Mouse (Mus musculus): Measurements from ENCODE around the gene Pds5b. TPM values are rescaled to one million over a fixed set of nuclear protein-coding genes. Genes with fewer than 3 reads are reported as not detected.
A peak's percentile ranks its signal among the peaks of the same experiment; 100 is the strongest.
"Not testable (repeated sequence)": the region's sequence is repeated elsewhere in the genome, so short reads cannot be mapped to it uniquely, and the experiment has no call there.

Gene Pds5b
- polyA plus RNA-seq, 1 experiment from 2014 or later = 28.5 TPM

GRCm38 (mm10) chr5:150673880-150674621 lies 512 bp downstream of the Pds5b start:
- Histone ChIP-seq H3K4me2 (peak overlapping the region; percentile 74), H3K4me3 (ENCODE audit: low read depth, low read length) (peak overlapping the region; percentile 90), H3K9ac (ENCODE audit: low read depth, low read length) (peak overlapping the region; percentile 96), H3K4me1 (ENCODE audit: control insufficient read depth, insufficient read depth, low read length) (peaks cover 4% of the 10 kb centered on the region), H3K36me3 (ENCODE audit: control insufficient read depth, insufficient read depth, low read length) (no peaks in the 10 kb centered on the region), H3K27ac (ENCODE audit: low read depth, low read length) (peak overlapping the region; percentile 96), H3K27me3 (ENCODE audit: control insufficient read depth, insufficient read depth, low read length) (no peaks in the 10 kb centered on the region), H3K9me3 (replicated peaks; ENCODE audit: control insufficient read depth, low read length) (no peaks in the 10 kb centered on the region)
- WGBS (ENCODE audit: insufficient replicate concordance) = 1% methylated on average over 81 of the region's 91 CpGs
- peak; percentile 53 for ATAC-seq (replicated peaks; ENCODE audit: insufficient number of reproducible peaks, low FRiP score, low TSS enrichment)

GRCm38 (mm10) chr5:150674866-150675265 lies 1.3 kb downstream of the Pds5b start:
- H3K9ac ChIP-seq (ENCODE audit: low read depth, low read length) = peak overlapping the region; percentile 96
- peak overlapping the region; percentile 74 for H3K4me2 ChIP-seq
- H3K4me3 ChIP-seq (ENCODE audit: low read depth, low read length) = peak overlapping the region; percentile 90
- H3K4me1 ChIP-seq (ENCODE audit: control insufficient read depth, insufficient read depth, low read length) = peaks cover 4% of the 10 kb centered on the region
- H3K9me3 ChIP-seq (replicated peaks; ENCODE audit: control insufficient read depth, low read length) = no peaks in the 10 kb centered on the region
- H3K27ac ChIP-seq (ENCODE audit: low read depth, low read length) = no peak overlapping the region
- no peak for ATAC-seq (replicated peaks; ENCODE audit: insufficient number of reproducible peaks, low FRiP score, low TSS enrichment)
- no peaks in the 10 kb centered on the region for H3K36me3 ChIP-seq (ENCODE audit: control insufficient read depth, insufficient read depth, low read length)
- no peaks in the 10 kb centered on the region for H3K27me3 ChIP-seq (ENCODE audit: control insufficient read depth, insufficient read depth, low read length)
- 54% methylated on average over 6 of the region's 6 CpGs for WGBS (ENCODE audit: insufficient replicate concordance)

- not testable (repeated sequence) for H3K9me3 ChIP-seq (replicated peaks; ENCODE audit: control insufficient read depth, low read length); H3K4me1 ChIP-seq (ENCODE audit: control insufficient read depth, insufficient read depth, low read length); H3K9ac ChIP-seq (ENCODE audit: low read depth, low read length); H3K27ac ChIP-seq (ENCODE audit: low read depth, low read length); H3K4me3 ChIP-seq (ENCODE audit: low read depth, low read length); ATAC-seq (replicated peaks; ENCODE audit: insufficient number of reproducible peaks, low FRiP score, low TSS enrichment); H3K4me2 ChIP-seq; H3K27me3 ChIP-seq (ENCODE audit: control insufficient read depth, insufficient read depth, low read length); H3K36me3 ChIP-seq (ENCODE audit: control insufficient read depth, insufficient read depth, low read length)
- WGBS (ENCODE audit: insufficient replicate concordance) = 89% methylated on average over 6 of the region's 6 CpGs
These were observed 9.3 kb downstream of the Pds5b start for GRCm38 (mm10) chr5:150682862-150683261.

- no peak overlapping the region for H3K27ac ChIP-seq (ENCODE audit: low read depth, low read length)
- no peak overlapping the region for H3K4me2 ChIP-seq
- 0 out of 2 replicates have a peak, but pooled peaks cover 2% of the 10 kb centered on the region for H3K9me3 ChIP-seq (replicated peaks; ENCODE audit: control insufficient read depth, low read length)
- no peak overlapping the region for H3K9ac ChIP-seq (ENCODE audit: low read depth, low read length)
- H3K4me3 ChIP-seq (ENCODE audit: low read depth, low read length) = no peak overlapping the region
- ATAC-seq (replicated peaks; ENCODE audit: insufficient number of reproducible peaks, low FRiP score, low TSS enrichment) = no peak
- H3K36me3 ChIP-seq (ENCODE audit: control insufficient read depth, insufficient read depth, low read length) = peaks cover 5% of the 10 kb centered on the region; the same call in 1 of the 2 replicates
- no peaks in the 10 kb centered on the region for H3K27me3 ChIP-seq (ENCODE audit: control insufficient read depth, insufficient read depth, low read length)
- H3K4me1 ChIP-seq (ENCODE audit: control insufficient read depth, insufficient read depth, low read length) = no peaks in the 10 kb centered on the region; the same call in 1 of the 2 replicates
These were observed 17.1 kb downstream of the Pds5b start for GRCm38 (mm10) chr5:150690685-150691084.

- Histone ChIP-seq H3K9ac (ENCODE audit: low read depth, low read length) (no peak overlapping the region), H3K36me3 (ENCODE audit: control insufficient read depth, insufficient read depth, low read length) (peaks cover 5% of the 10 kb centered on the region; the same call in 1 of the 2 replicates), H3K4me2 (no peak overlapping the region), H3K4me3 (ENCODE audit: low read depth, low read length) (no peak overlapping the region), H3K9me3 (replicated peaks; ENCODE audit: control insufficient read depth, low read length) (0 out of 2 replicates have a peak, but pooled peaks cover 2% of the 10 kb centered on the region), H3K4me1 (ENCODE audit: control insufficient read depth, insufficient read depth, low read length) (no peaks in the 10 kb centered on the region), H3K27me3 (ENCODE audit: control insufficient read depth, insufficient read depth, low read length) (no peaks in the 10 kb centered on the region), H3K27ac (ENCODE audit: low read depth, low read length) (no peak overlapping the region)
- no peak for ATAC-seq (replicated peaks; ENCODE audit: insufficient number of reproducible peaks, low FRiP score, low TSS enrichment)
- WGBS (ENCODE audit: insufficient replicate concordance) = 78% methylated on average over 2 of the region's 2 CpGs
These were observed 19.7 kb downstream of the Pds5b start for GRCm38 (mm10) chr5:150693277-150693676.

GRCm38 (mm10) chr5:150702714-150703113 lies 29.2 kb downstream of the Pds5b start:
- H3K9me3 ChIP-seq (replicated peaks; ENCODE audit: control insufficient read depth, low read length) = no peaks in the 10 kb centered on the region
- no peaks in the 10 kb centered on the region for H3K4me1 ChIP-seq (ENCODE audit: control insufficient read depth, insufficient read depth, low read length)
- no peaks in the 10 kb centered on the region for H3K27me3 ChIP-seq (ENCODE audit: control insufficient read depth, insufficient read depth, low read length)
- H3K9ac ChIP-seq (ENCODE audit: low read depth, low read length) = no peak overlapping the region
- H3K36me3 ChIP-seq (ENCODE audit: control insufficient read depth, insufficient read depth, low read length) = no peaks in the 10 kb centered on the region
- H3K4me3 ChIP-seq (ENCODE audit: low read depth, low read length) = no peak overlapping the region
- ATAC-seq (replicated peaks; ENCODE audit: insufficient number of reproducible peaks, low FRiP score, low TSS enrichment) = no peak
- no peak overlapping the region for H3K4me2 ChIP-seq
- H3K27ac ChIP-seq (ENCODE audit: low read depth, low read length) = no peak overlapping the region
- WGBS (ENCODE audit: insufficient replicate concordance) = 75% methylated on average over 2 of the region's 2 CpGs

- H3K27me3 ChIP-seq (ENCODE audit: control insufficient read depth, insufficient read depth, low read length); H3K9ac ChIP-seq (ENCODE audit: low read depth, low read length); H3K36me3 ChIP-seq (ENCODE audit: control insufficient read depth, insufficient read depth, low read length); ATAC-seq (replicated peaks; ENCODE audit: insufficient number of reproducible peaks, low FRiP score, low TSS enrichment); H3K4me3 ChIP-seq (ENCODE audit: low read depth, low read length); H3K27ac ChIP-seq (ENCODE audit: low read depth, low read length); H3K4me2 ChIP-seq; H3K9me3 ChIP-seq (replicated peaks; ENCODE audit: control insufficient read depth, low read length): not testable (repeated sequence)
- peaks cover 12% of the 10 kb centered on the region for H3K4me1 ChIP-seq (ENCODE audit: control insufficient read depth, insufficient read depth, low read length)
- 88% methylated on average over 1 of the region's 1 CpGs for WGBS (ENCODE audit: insufficient replicate concordance)
These were observed 33.1 kb downstream of the Pds5b start for GRCm38 (mm10) chr5:150706651-150707050.

GRCm38 (mm10) chr5:150707181-150707580 lies 33.6 kb downstream of the Pds5b start:
- not testable (repeated sequence) for H3K36me3 ChIP-seq (ENCODE audit: control insufficient read depth, insufficient read depth, low read length); H3K4me2 ChIP-seq; H3K9ac ChIP-seq (ENCODE audit: low read depth, low read length); H3K4me3 ChIP-seq (ENCODE audit: low read depth, low read length); H3K27me3 ChIP-seq (ENCODE audit: control insufficient read depth, insufficient read depth, low read length); ATAC-seq (replicated peaks; ENCODE audit: insufficient number of reproducible peaks, low FRiP score, low TSS enrichment); H3K27ac ChIP-seq (ENCODE audit: low read depth, low read length); H3K9me3 ChIP-seq (replicated peaks; ENCODE audit: control insufficient read depth, low read length)
- 79% methylated on average over 3 of the region's 3 CpGs for WGBS (ENCODE audit: insufficient replicate concordance)
- peaks cover 12% of the 10 kb centered on the region for H3K4me1 ChIP-seq (ENCODE audit: control insufficient read depth, insufficient read depth, low read length)

- Histone ChIP-seq H3K4me1 (ENCODE audit: control insufficient read depth, insufficient read depth, low read length) (peaks cover 12% of the 10 kb centered on the region), H3K27me3 (ENCODE audit: control insufficient read depth, insufficient read depth, low read length) (no peaks in the 10 kb centered on the region), H3K4me2 (no peak overlapping the region), H3K9ac (ENCODE audit: low read depth, low read length) (no peak overlapping the region), H3K9me3 (replicated peaks; ENCODE audit: control insufficient read depth, low read length) (no peaks in the 10 kb centered on the region), H3K27ac (ENCODE audit: low read depth, low read length) (no peak overlapping the region), H3K36me3 (ENCODE audit: control insufficient read depth, insufficient read depth, low read length) (no peaks in the 10 kb centered on the region), H3K4me3 (ENCODE audit: low read depth, low read length) (no peak overlapping the region)
- WGBS (ENCODE audit: insufficient replicate concordance) = 76% methylated on average over 4 of the region's 4 CpGs
- no peak for ATAC-seq (replicated peaks; ENCODE audit: insufficient number of reproducible peaks, low FRiP score, low TSS enrichment)
These were observed 38.0 kb downstream of the Pds5b start for GRCm38 (mm10) chr5:150711503-150711902.

Data from heart, embryonic 11.5 days (tissue).